Mouse (Mus musculus) urinary bladder, adult 18-20 months (tissue): Measurements from ENCODE around the gene Abt1.
A peak's percentile ranks its signal among the peaks of the same experiment; 100 is the strongest.

Experiments
- DNase-seq, 2 experiments: peaks; one replicate each; pipeline ENCODE4 v3.0.0; 2022; ENCODE audit warnings: low spot score in 2 of 2, mixed read lengths in 2 of 2

Abt1 gene

GRCm38 (mm10) chr13:23423286-23424051 lies at the start of gene Abt1:
Gene Abt1, minus strand, starts transcription at chr13:23423866.
- peak; percentile 86 to 90 for DNase-seq

GRCm38 (mm10) chr13:23466911-23467310 lies 43.2 kb upstream of the Abt1 start:
- peak; percentile 20 to 31 for DNase-seq

GRCm38 (mm10) chr13:23466306-23466705 lies 42.6 kb upstream of the Abt1 start:
- DNase-seq, result no peak

- no peak for DNase-seq
Observed at GRCm38 (mm10) chr13:23465600-23466109, 42.0 kb upstream of the Abt1 start, which contains the start of gene Btn1a1. Gene Btn1a1, minus strand, starts transcription at chr13:23465901.

GRCm38 (mm10) chr13:23464841-23465366 lies 41.2 kb upstream of the Abt1 start:
- DNase-seq, result no peak

GRCm38 (mm10) chr13:23464224-23464637 lies 40.6 kb upstream of the Abt1 start:
- DNase-seq, result peak in 1 of 2 experiments; percentile 42

- DNase-seq, result peak; percentile 27 to 40
Observed at GRCm38 (mm10) chr13:23463381-23464223, 39.9 kb upstream of the Abt1 start.

- no peak for DNase-seq
Observed at GRCm38 (mm10) chr13:23462669-23463068, 39.0 kb upstream of the Abt1 start.

- no peak for DNase-seq
Observed at GRCm38 (mm10) chr13:23462063-23462462, 38.4 kb upstream of the Abt1 start.

GRCm38 (mm10) chr13:23459264-23459846 lies 35.7 kb upstream of the Abt1 start:
- DNase-seq, result no peak

GRCm38 (mm10) chr13:23453926-23454325 lies 30.3 kb upstream of the Abt1 start:
- no peak for DNase-seq

- peak; percentile 72 to 74 for DNase-seq
Observed at GRCm38 (mm10) chr13:23453362-23453862, 29.7 kb upstream of the Abt1 start.

GRCm38 (mm10) chr13:23450398-23450797 lies 26.7 kb upstream of the Abt1 start:
- peak; percentile 57 to 71 for DNase-seq

GRCm38 (mm10) chr13:23449235-23450095 lies 25.8 kb upstream of the Abt1 start:
- DNase-seq, result no peak

- no peak for DNase-seq
Observed at GRCm38 (mm10) chr13:23448758-23449157, 25.1 kb upstream of the Abt1 start.

- DNase-seq, result peak; percentile 71 to 81
Observed at GRCm38 (mm10) chr13:23446498-23446952, 22.9 kb upstream of the Abt1 start.

GRCm38 (mm10) chr13:23445561-23446320 lies 22.1 kb upstream of the Abt1 start:
- peak; percentile 85 to 86 for DNase-seq

- no peak for DNase-seq
Observed at GRCm38 (mm10) chr13:23445156-23445555, 21.5 kb upstream of the Abt1 start.

GRCm38 (mm10) chr13:23444451-23444850 lies 20.8 kb upstream of the Abt1 start:
- no peak for DNase-seq

- no peak for DNase-seq
Observed at GRCm38 (mm10) chr13:23439901-23440300, 16.2 kb upstream of the Abt1 start.
